Mouse (Mus musculus) embryonic facial prominence, embryonic 11.5 days (tissue): ENCODE results near the gene Pitx2. TPM values are rescaled to one million over a fixed set of nuclear protein-coding genes. Genes with fewer than 3 reads are reported as not detected.

ENCODE experiments used
- ATAC-seq: fragments of 200-750 bp; cut with Nextera tagmentation; replicated peaks from 2 replicates; pipeline ENCODE4 v1.8.0; 2017; ENCODE audit warnings: low read depth; ENCODE audit not compliant: insufficient number of reproducible peaks, low FRiP score, low TSS enrichment
- DNase-seq: peaks from one replicate; pipeline ENCODE4 v3.0.0-alpha.2; 2015; ENCODE audit warnings: low spot score
- H3K27ac ChIP-seq: fragments of 300-500 bp; sonication (generic); replicated peaks from 2 replicates; pipeline ENCODE4 v1.5.1; 2014; ENCODE audit warnings: mild to moderate bottlenecking, low read depth, low read length, control low read depth
- H3K27me3 ChIP-seq: fragments of 300-500 bp; sonication (generic); 2 replicates; pipeline ENCODE4 v1.6.1; 2014; ENCODE audit warnings: mild to moderate bottlenecking, low read length, moderate library complexity, mixed read lengths; ENCODE audit not compliant: control insufficient read depth, insufficient read depth
- H3K36me3 ChIP-seq: fragments of 300-500 bp; sonication (generic); replicated peaks from 2 replicates; pipeline ENCODE4 v1.6.1; 2014; ENCODE audit warnings: low read depth, mild to moderate bottlenecking, low read length, moderate library complexity, mixed read lengths; ENCODE audit not compliant: control insufficient read depth, insufficient read depth
- H3K4me1 ChIP-seq: fragments of 300-500 bp; sonication (generic); 2 replicates; pipeline ENCODE4 v1.6.1; 2014; ENCODE audit warnings: low read length, mixed read lengths; ENCODE audit not compliant: control insufficient read depth, insufficient read depth
- H3K4me2 ChIP-seq: fragments of 300-500 bp; sonication (generic); 2 replicates; pipeline ENCODE4 v1.6.1; 2014; ENCODE audit warnings: low read depth, mild to moderate bottlenecking, control low read depth, low read length, moderate library complexity
- H3K4me3 ChIP-seq: fragments of 300-500 bp; sonication (generic); 2 replicates; pipeline ENCODE4 v1.5.1; 2014; ENCODE audit warnings: low read depth, low read length, control low read depth
- H3K9ac ChIP-seq: fragments of 300-500 bp; sonication (generic); replicated peaks from 2 replicates; pipeline ENCODE4 v1.6.1; 2014; ENCODE audit warnings: mild to moderate bottlenecking, control low read depth, low read length
- H3K9me3 ChIP-seq: fragments of 300-500 bp; sonication (generic); replicated peaks from 2 replicates; pipeline ENCODE4 v1.6.1; 2016; ENCODE audit warnings: mild to moderate bottlenecking, low read length, inconsistent platforms, mixed read lengths; ENCODE audit not compliant: control insufficient read depth
- WGBS: fragments of 180-500 bp; shearing (Covaris S2); extraction: QIAGEN DNeasy Blood & Tissue Kit; methylation state at CpG from one replicate; pipeline ENCODE4 v1.1.7; 2014; 5-methylcytosine and 5-hydroxymethylcytosine counted together
- polyA plus RNA-seq: library from polyadenylated mRNA; unstranded; fragments of >200 nt; fragmentation: Nextera tagmentation; extraction: Ambion mirVana; gene quantifications from 2 replicates; pipeline ENCODE4 v1.2.1, GENCODE M21; 2014

The Pitx2 gene
- polyA plus RNA-seq, 1 experiment from 2014 or later = 35.6 TPM

GRCm38 (mm10) chr3:129226681-129227080, 27.0 kb downstream of the Pitx2 start:
- DNase-seq (peak; percentile 21), ATAC-seq (no peak)
- H3K36me3 ChIP-seq = no peaks in the 10 kb centered on the region
- H3K4me3 ChIP-seq = no peak overlapping the region
- peaks cover 22% of the 10 kb centered on the region for H3K27me3 ChIP-seq
- no peaks in the 10 kb centered on the region for H3K9me3 ChIP-seq
- H3K4me2 ChIP-seq = no peak overlapping the region
- no peak overlapping the region for H3K9ac ChIP-seq
- H3K4me1 ChIP-seq = no peaks in the 10 kb centered on the region
- WGBS = 2% methylated on average over 6 of the region's 6 CpGs
- H3K27ac ChIP-seq = no peak overlapping the region

- peaks cover 20% of the 10 kb centered on the region for H3K27me3 ChIP-seq
- H3K9me3 ChIP-seq = no peaks in the 10 kb centered on the region
- H3K27ac ChIP-seq = no peak overlapping the region
- no peak overlapping the region for H3K4me3 ChIP-seq
- peak; percentile 49 for DNase-seq
- WGBS = under 1% methylated on average over 5 of the region's 5 CpGs
- no peak for ATAC-seq
- no peaks in the 10 kb centered on the region for H3K36me3 ChIP-seq
- H3K4me2 ChIP-seq = no peak overlapping the region
- H3K4me1 ChIP-seq = no peaks in the 10 kb centered on the region
- H3K9ac ChIP-seq = no peak overlapping the region
These were observed 27.7 kb downstream of the Pitx2 start for GRCm38 (mm10) chr3:129227331-129227730.

- H3K4me3 ChIP-seq = no peak overlapping the region
- 70% methylated on average over 1 of the region's 1 CpGs for WGBS
- ATAC-seq (peak; percentile 56; the same call in 1 of the 2 replicates), DNase-seq (no peak)
- H3K9me3 ChIP-seq = no peaks in the 10 kb centered on the region
- H3K4me1 ChIP-seq = no peaks in the 10 kb centered on the region
- no peaks in the 10 kb centered on the region for H3K27me3 ChIP-seq
- H3K9ac ChIP-seq = no peak overlapping the region
- H3K36me3 ChIP-seq = no peaks in the 10 kb centered on the region
- no peak overlapping the region for H3K4me2 ChIP-seq
- no peak overlapping the region for H3K27ac ChIP-seq
These were observed 38.3 kb downstream of the Pitx2 start for GRCm38 (mm10) chr3:129238010-129238409.

GRCm38 (mm10) chr3:129238664-129239258, 39.1 kb downstream of the Pitx2 start:
- H3K36me3 ChIP-seq = no peaks in the 10 kb centered on the region
- ATAC-seq = 0 out of 2 replicates have a peak, but pooled peaks have one; percentile 65
- 0 out of 2 replicates have a peak overlapping the region, but pooled peaks have one; percentile 5 for H3K4me3 ChIP-seq
- 18% methylated on average over 13 of the region's 13 CpGs for WGBS
- peak; percentile 49 for DNase-seq
- 0 out of 2 replicates have a peak overlapping the region, but pooled peaks have one; percentile 11 for H3K4me2 ChIP-seq
- no peak overlapping the region for H3K9ac ChIP-seq
- H3K27me3 ChIP-seq = no peaks in the 10 kb centered on the region
- H3K9me3 ChIP-seq = no peaks in the 10 kb centered on the region
- no peaks in the 10 kb centered on the region for H3K4me1 ChIP-seq
- no peak overlapping the region for H3K27ac ChIP-seq

GRCm38 (mm10) chr3:129250997-129251396, 51.3 kb downstream of the Pitx2 start:
- Histone ChIP-seq H3K4me3 (no peak overlapping the region), H3K9ac (no peak overlapping the region), H3K36me3 (no peaks in the 10 kb centered on the region), H3K27ac (no peak overlapping the region), H3K4me2 (no peak overlapping the region), H3K4me1 (no peaks in the 10 kb centered on the region), H3K9me3 (no peaks in the 10 kb centered on the region), H3K27me3 (no peaks in the 10 kb centered on the region)
- DNase-seq = no peak
- WGBS = 84% methylated on average over 9 of the region's 9 CpGs
- ATAC-seq = no peak

- Histone ChIP-seq H3K4me3 (no peak overlapping the region), H3K27ac (no peak overlapping the region), H3K36me3 (no peaks in the 10 kb centered on the region), H3K4me1 (no peaks in the 10 kb centered on the region), H3K9ac (no peak overlapping the region), H3K4me2 (no peak overlapping the region), H3K9me3 (no peaks in the 10 kb centered on the region), H3K27me3 (no peaks in the 10 kb centered on the region)
- DNase-seq = no peak
- WGBS = 52% methylated on average over 10 of the region's 10 CpGs
- ATAC-seq = no peak
These were observed 54.6 kb downstream of the Pitx2 start for GRCm38 (mm10) chr3:129254246-129254645.

GRCm38 (mm10) chr3:129256283-129256682, 56.6 kb downstream of the Pitx2 start:
- Histone ChIP-seq H3K9ac (0 out of 2 replicates have a peak overlapping the region, but pooled peaks have one; percentile 25), H3K9me3 (no peaks in the 10 kb centered on the region), H3K4me1 (no peaks in the 10 kb centered on the region), H3K36me3 (no peaks in the 10 kb centered on the region), H3K4me2 (peak overlapping the region; percentile 29; the same call in 1 of the 2 replicates), H3K27me3 (no peaks in the 10 kb centered on the region), H3K27ac (no peak overlapping the region), H3K4me3 (peak overlapping the region; percentile 23; the same call in 1 of the 2 replicates)
- DNase-seq = no peak
- 44% methylated on average over 19 of the region's 19 CpGs for WGBS
- 0 out of 2 replicates have a peak, but pooled peaks have one; percentile 56 for ATAC-seq

- no peaks in the 10 kb centered on the region for H3K9me3 ChIP-seq
- H3K4me2 ChIP-seq = peak overlapping the region; percentile 29; the same call in 1 of the 2 replicates
- H3K36me3 ChIP-seq = no peaks in the 10 kb centered on the region
- H3K4me1 ChIP-seq = no peaks in the 10 kb centered on the region
- no peak overlapping the region for H3K4me3 ChIP-seq
- peak; percentile 49 for DNase-seq
- WGBS = 62% methylated on average over 8 of the region's 8 CpGs
- ATAC-seq = no peak
- no peak overlapping the region for H3K27ac ChIP-seq
- H3K27me3 ChIP-seq = no peaks in the 10 kb centered on the region
- no peak overlapping the region for H3K9ac ChIP-seq
These were observed 57.1 kb downstream of the Pitx2 start for GRCm38 (mm10) chr3:129256766-129257165.
